Mouse (Mus musculus) cerebellum, adult 18-20 months (tissue): ENCODE results near the gene Rxrb.

Experiments used
- DNase-seq, 2 experiments: peaks; one replicate each; pipeline ENCODE4 v3.0.0; 2021

Rxrb gene

DNA sequence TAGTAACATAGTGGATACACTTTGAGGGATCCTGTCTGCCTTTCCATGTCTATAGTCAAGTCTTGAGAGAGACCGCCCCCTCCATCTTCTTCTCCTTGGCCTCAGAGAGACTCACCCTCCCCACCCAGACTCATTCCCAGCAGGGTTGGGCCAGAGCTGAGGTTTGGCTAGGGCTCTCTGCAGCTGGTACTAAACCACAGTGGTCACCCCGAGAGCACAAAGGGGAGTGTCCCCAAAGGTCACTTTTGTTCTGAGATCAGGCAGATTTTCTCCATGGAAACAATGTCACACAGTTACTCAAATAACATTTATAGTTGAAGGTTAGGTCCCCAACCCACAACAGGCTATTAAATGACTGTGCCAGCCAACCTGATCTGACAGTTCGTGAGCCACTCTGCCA, 37.3 kb downstream of the Rxrb start:
- DNase-seq, result no peak

DNA sequence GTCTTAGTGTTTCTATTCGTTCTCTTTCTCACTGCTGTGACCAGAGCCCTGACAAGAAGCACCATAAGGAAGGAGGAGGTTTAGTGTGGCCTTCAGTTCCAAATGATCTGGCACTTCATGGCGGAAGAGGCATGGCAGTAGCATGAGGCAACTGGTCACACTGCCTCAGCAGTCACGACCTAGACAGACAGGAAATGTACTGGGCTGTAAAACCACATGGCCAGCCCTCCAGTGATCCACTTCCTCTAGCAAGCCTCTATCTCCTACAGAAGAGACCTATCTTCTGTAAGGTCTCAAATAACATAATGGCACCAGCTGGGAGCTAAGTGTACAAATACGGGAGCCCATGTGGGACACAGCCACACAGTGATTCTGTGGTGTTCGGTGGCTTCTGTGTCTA, 40.5 kb downstream of the Rxrb start:
- DNase-seq, result no peak

DNA sequence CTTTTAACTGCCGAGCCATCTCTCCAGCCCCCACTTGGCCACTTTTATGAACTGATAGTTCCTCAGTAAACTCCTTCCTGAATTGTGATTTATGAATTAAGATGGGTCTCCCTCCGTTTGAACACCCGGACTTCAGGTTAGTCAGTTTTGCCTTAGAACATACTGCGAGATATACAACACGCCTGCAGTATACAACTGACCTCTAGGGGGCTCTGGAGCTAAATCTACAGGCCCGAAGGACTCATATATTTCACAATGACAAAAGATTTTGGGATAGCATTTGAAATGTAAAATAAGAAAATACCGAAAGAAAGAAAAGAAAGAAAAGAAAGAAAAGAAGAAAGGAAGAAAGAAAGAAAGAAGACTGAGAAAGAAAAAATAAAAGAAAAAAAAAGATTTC, 43.7 kb downstream of the Rxrb start:
- DNase-seq, result peak; percentile 64 to 71

DNA sequence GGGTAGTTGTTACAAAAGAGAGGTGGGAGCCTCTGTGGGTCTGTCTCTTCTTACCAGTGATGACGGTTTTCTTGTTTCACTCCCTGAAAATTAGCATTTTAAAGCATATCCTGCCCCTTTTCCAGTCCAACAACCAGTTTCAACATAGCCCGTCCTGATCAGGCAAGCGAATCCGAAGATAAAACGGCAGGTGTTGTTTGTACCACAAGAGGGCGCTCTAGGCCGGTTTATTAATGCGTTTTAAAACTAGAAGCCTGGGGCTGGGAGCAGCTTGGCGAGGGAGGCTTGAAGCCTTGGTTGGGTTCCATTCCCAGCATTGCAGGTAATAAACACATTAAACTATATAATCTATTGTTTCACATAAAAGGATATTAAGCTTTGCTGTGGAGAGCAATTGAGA, 45.9 kb downstream of the Rxrb start:
- DNase-seq, result peak; percentile 62 to 68

DNA sequence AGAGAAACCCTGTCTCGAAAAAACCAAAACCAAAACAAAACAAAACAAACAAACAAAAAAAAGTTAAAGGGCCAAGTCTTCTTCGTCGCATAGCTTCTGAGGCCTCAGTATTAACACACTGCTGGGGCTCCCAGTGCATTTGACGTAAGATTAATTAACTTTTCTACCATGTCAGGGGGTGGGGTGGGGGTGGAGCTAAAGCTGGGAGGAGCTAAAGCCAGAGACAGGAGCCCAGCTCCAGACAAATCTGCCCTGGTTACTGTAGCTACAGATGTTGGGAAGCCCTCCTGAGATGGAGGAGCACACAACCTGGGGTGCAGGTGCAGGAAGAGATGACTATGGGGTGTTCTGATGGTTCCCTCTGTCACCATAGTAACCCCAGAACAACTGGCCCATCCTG, 46.5 kb downstream of the Rxrb start:
- no peak for DNase-seq

DNA sequence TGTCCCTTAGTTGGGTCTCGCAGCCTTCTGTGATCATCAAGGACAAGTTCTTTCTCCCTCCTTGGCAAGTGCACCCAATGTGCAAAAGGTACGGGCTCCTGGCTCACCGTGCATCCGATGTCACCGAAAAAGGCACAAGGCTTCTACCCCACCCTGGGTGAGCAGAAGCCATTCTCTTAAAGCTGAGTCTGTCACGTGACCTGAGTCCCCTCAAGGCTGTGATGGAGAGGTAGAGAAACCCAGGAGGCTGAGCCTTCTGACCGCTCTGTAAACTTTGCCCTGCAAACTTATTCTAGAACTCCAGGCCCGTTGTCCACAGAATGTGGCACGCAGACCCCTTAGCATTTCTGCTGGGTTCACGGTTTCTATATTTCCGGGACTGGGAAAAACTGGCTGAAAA, 47.4 kb downstream of the Rxrb start:
- no peak for DNase-seq

DNA sequence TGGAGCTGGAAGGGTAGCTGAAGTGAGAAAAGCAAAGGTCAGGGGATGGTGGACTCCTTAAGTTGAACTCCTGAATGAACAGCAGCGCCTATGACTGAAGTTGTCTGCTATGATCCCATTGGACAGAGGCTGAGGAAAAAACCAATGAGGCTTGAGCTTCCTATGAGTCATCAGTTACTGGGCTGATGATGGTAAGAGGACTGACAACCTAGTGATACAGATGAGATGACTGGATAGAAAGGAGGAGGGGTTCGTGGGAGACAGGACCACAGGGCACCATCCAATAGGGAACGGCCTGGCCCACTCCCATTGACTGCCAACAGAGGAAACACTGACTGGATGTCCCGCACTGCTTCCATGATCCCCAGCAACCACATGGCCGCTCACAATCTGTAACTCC, 48.0 kb downstream of the Rxrb start:
- peak in 1 of 2 experiments; percentile 5 for DNase-seq

DNA sequence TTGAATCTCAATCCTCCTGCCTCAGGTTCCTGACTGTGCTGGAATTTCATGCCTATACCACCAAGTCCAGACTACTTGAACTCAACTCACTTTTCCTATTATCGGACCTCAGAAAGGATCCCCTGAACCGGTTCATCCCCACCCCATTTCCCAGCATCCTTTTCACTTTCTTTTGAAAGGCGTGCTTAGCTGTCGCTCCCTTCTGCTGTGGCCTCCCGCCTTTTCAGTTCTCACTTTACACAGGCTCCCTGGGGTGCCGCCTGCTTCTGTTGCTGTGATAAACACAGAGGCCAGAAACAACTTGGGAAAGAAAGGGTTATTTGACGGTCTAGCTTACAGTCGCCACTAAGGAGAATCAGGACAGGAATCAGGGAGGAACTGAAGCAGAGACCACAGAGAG, 51.5 kb downstream of the Rxrb start:
- no peak for DNase-seq

DNA sequence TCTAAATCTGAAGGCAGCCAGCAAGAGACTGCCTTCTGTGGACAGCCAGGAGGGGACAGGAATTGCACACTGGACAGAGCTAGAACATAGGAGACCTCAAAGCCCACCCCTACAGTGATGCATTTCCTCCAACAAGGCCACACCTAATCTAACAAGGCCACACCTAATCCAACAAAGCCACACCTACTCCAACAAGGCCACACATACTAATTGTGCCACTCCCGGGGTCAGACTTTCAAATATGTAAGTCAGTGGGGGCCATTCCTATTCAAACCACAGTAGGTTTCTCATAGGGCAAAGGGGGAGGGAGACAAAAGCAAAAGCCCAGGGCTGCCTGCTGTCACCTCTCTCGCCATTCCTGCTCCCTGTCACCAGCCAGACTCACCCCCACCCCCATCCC, 55.8 kb downstream of the Rxrb start:
- DNase-seq, result no peak
